Mouse (Mus musculus) embryonic facial prominence, embryonic 12.5 days (tissue): Measurements from ENCODE around the gene Dnajb12. TPM values are rescaled to one million over a fixed set of nuclear protein-coding genes. Genes with fewer than 3 reads are reported as not detected.
A peak's percentile ranks its signal among the peaks of the same experiment; 100 is the strongest.

ENCODE experiments used
- ATAC-seq: fragments of 200-750 bp; cut with Nextera tagmentation; 2 replicates; pipeline ENCODE4 v1.8.0; 2017; ENCODE audit not compliant: insufficient number of reproducible peaks, insufficient read depth, low FRiP score, low TSS enrichment
- H3K27ac ChIP-seq: fragments of 300-500 bp; sonication (generic); 2 replicates; pipeline ENCODE4 v1.5.1; 2016; ENCODE audit warnings: mild to moderate bottlenecking
- H3K27me3 ChIP-seq: fragments of 300-500 bp; sonication (generic); 2 replicates; pipeline ENCODE4 v1.6.1; 2016; ENCODE audit warnings: mild to moderate bottlenecking, moderate library complexity
- H3K36me3 ChIP-seq: fragments of 300-500 bp; sonication (generic); 2 replicates; pipeline ENCODE4 v1.6.1; 2016; ENCODE audit warnings: mild to moderate bottlenecking
- H3K4me1 ChIP-seq: fragments of 300-500 bp; sonication (generic); 2 replicates; pipeline ENCODE4 v1.6.1; 2016
- H3K4me2 ChIP-seq: fragments of 300-500 bp; sonication (generic); replicated peaks from 2 replicates; pipeline ENCODE4 v1.6.1; 2016; ENCODE audit warnings: mild to moderate bottlenecking, moderate library complexity
- H3K4me3 ChIP-seq: fragments of 300-500 bp; sonication (generic); 2 replicates; pipeline ENCODE4 v1.5.1; 2016; ENCODE audit warnings: mild to moderate bottlenecking
- H3K9ac ChIP-seq: fragments of 300-500 bp; sonication (generic); 2 replicates; pipeline ENCODE4 v1.6.1; 2016; ENCODE audit warnings: mild to moderate bottlenecking, moderate library complexity
- H3K9me3 ChIP-seq: fragments of 300-500 bp; sonication (generic); 2 replicates; pipeline ENCODE4 v1.6.1; 2016; ENCODE audit warnings: mild to moderate bottlenecking, moderate library complexity
- WGBS: fragments of 180-500 bp; shearing (Covaris S2); methylation state at CpG from one replicate; pipeline ENCODE4 v1.1.7; 2016; 5-methylcytosine and 5-hydroxymethylcytosine counted together
- polyA plus RNA-seq: library from polyadenylated mRNA; unstranded; fragments of >200 nt; fragmentation: Nextera tagmentation; extraction: Ambion mirVana; gene quantifications from 2 replicates; pipeline ENCODE4 v1.2.1, GENCODE M21; 2016

Dnajb12 gene
- polyA plus RNA-seq, 1 experiment from 2014 or later: 19.9 TPM

DNA sequence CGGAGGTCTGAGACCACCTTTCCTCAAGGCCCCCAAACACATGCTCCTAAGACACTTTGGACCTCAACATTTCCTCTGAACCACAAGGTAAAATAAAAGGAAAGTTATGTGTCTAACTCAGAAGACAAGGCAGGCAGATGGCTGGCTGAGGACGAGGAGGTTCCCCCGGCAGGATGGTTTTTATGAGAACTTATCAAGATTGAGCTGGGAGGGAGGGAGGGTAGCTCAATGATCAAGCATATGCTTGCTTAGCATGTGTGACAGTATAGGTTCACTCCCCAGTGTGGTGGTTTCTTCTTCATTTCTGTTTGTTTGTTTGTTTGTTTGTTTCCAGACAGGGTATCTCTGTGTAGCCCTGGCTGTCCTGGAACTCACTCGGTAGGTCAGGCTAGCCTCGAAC lies 67.0 kb downstream of the Dnajb12 start:
- no peaks in the 10 kb centered on the region for H3K27me3 ChIP-seq
- ATAC-seq: no peak
- H3K4me2 ChIP-seq: no peak overlapping the region

DNA sequence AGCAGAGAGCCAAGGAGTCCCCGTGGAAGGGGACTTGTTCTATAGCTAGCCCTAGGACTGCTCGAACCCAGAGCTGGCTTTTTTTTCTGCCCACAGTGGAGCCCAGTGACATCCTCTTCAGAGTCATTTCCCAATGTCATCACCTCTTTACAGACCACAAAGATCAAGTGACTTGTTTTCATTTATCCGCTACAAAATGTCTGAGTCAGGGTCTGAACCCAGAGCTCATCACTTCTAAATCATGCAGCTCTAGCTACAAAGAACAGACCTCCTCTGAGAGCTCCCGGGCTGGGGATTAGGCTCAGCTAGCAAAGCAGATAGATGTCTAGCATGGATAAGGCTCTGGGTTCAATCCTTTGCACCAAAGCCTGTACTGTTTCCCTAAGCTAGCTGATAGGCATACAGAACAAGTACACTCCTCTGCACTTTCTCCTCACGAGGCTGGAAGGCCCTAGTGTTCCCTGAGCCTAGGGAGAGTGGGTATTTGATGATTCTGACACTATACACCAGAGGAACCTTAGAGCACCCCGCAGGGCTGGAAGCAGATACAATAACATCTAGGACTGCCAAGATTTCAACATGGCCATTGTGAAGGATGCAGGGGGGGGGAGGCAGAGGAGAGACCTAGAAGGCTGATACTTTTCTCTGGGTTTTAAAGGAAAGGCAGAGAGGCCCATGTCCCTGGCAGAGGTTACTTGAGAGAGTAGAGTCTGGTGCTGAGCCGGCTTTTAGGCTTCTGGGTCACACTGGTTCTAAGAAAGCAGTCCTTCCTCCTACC lies 68.1 kb downstream of the Dnajb12 start:
- peaks cover 2% of the 10 kb centered on the region; the same call in 1 of the 2 replicates for H3K36me3 ChIP-seq
- no peak for ATAC-seq
- no peaks in the 10 kb centered on the region for H3K9me3 ChIP-seq
- H3K4me1 ChIP-seq: peaks cover 39% of the 10 kb centered on the region
- no peak overlapping the region for H3K4me2 ChIP-seq
- H3K4me3 ChIP-seq: no peak overlapping the region
- 59% methylated on average over 7 of the region's 7 CpGs for WGBS
- H3K27me3 ChIP-seq: no peaks in the 10 kb centered on the region
- no peak overlapping the region for H3K9ac ChIP-seq
- peak overlapping the region; percentile 76 for H3K27ac ChIP-seq

More for the DNA sequence above, 67.0 kb downstream of the Dnajb12 start:
- Histone ChIP-seq H3K27ac (no peak overlapping the region), H3K36me3 (peaks cover 2% of the 10 kb centered on the region; the same call in 1 of the 2 replicates), H3K4me1 (peaks cover 39% of the 10 kb centered on the region), H3K4me3 (no peak overlapping the region), H3K9ac (no peak overlapping the region), H3K9me3 (no peaks in the 10 kb centered on the region)
- WGBS: 82% methylated on average over 5 of the region's 5 CpGs

DNA sequence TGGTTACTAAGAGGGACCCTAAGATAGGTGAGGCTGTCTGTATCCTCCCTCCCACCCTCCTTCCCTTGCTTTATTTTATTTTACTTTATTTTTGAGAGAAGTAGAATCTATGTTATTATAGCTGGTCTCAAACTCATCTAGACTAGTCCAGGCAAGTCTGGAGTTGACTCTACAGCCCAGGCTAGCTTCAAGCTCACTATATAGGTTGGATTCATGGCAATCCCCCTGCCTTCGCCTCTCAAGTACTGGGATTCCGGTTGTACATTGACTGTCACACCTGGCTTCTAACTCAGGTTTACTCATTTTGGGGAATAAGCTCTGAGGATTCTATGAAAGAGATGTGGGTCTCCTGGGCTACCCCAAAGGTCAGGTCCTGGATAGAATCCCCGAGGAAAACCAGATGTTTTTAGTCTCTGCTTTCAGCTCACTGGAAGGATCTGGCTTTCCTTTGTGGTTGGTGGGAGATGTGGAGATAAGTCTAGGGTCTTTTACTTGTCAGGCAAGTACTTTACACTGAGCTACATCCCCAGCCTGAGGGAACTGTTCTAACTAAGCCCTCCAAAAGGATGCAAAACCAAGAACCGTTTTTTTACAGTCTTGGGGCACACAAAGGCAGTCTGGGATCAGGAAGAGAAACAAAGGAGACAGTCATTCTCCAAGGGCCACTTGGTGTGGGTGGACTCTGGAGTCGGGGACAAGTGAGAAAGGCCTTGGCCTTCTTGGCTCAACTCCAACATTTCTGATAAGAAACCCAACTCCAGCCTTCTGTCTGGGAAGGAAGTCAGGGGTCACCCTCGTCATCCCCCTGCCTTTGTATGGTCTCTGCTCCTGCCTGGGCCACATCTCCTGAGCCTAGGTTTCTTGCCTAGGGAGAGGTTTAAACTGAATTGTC lies 69.3 kb downstream of the Dnajb12 start:
- Histone ChIP-seq H3K9ac (peak overlapping the region; percentile 96; the same call in 1 of the 2 replicates), H3K27ac (peak overlapping the region; percentile 76), H3K4me2 (peak overlapping the region; percentile 98), H3K4me1 (peaks cover 33% of the 10 kb centered on the region), H3K4me3 (peak overlapping the region; percentile 92), H3K36me3 (peaks cover 2% of the 10 kb centered on the region; the same call in 1 of the 2 replicates), H3K27me3 (no peaks in the 10 kb centered on the region), H3K9me3 (no peaks in the 10 kb centered on the region)
- no peak for ATAC-seq
- 34% methylated on average over 6 of the region's 6 CpGs for WGBS

Other genes starting within 250 kb of the Dnajb12 start
- 77.3 and 79.9 TPM in 2 replicates for gene Micu1, start 177.1 kb upstream of the Dnajb12 start, polyA plus RNA-seq
- 81.2 and 92.3 TPM in 2 replicates for gene Ddit4, start 72.3 kb downstream of the Dnajb12 start, polyA plus RNA-seq
- gene Ascc1, start 123.2 kb downstream of the Dnajb12 start, polyA plus RNA-seq: 41.8 and 41.9 TPM in 2 replicates
- 125 TPM in 2 replicates for gene Anapc16, start 123.6 kb downstream of the Dnajb12 start, polyA plus RNA-seq
- gene Spock2, start 226.7 kb downstream of the Dnajb12 start, polyA plus RNA-seq: 10.8 and 11.7 TPM in 2 replicates